ENCODE assay signal across 9 mouse cellular contexts in genomic region chr9:56636766-56637402, GRCm38 (mm10).
DNase-seq lines count a peak whose midpoint lies in the region; ATAC-seq and TF ChIP-seq lines count a peak whose summit lies in the region.
"Had no signal": no experiment of that assay in that cellular context is flagged by ENCODE, and none has a peak within 500 bp of the region (broad histone marks: within the 10 kb centered on the region; RNA-seq: fewer than 3 reads in every experiment).

No protein-coding gene starts in this region.

- no peak for TF ChIP-seq CTCF in ES-Bruce4 (IDR thresholded peaks at IDR 0.05; ENCODE audit: low read depth, low read length)
- TF ChIP-seq CTCF in cortical plate, adult 2 months (IDR thresholded peaks at IDR 0.05; ENCODE audit: extremely low read depth, insufficient read depth, low read length) = no peak

- TF ChIP-seq POLR2A in ES-Bruce4 (IDR thresholded peaks at IDR 0.05; ENCODE audit: insufficient read depth, low read length) = no peak
- TF ChIP-seq POLR2A in cortical plate, adult 2 months (IDR thresholded peaks at IDR 0.05; ENCODE audit: extremely low read depth, insufficient read depth, low read length) = no peak

- no peak for DNase-seq in hindbrain, embryonic 14.5 days (ENCODE audit: low spot score)
- DNase-seq in limb, embryonic 10.5 days (ENCODE audit: low spot score) = no peak
- no peak for DNase-seq in adrenal gland, postnatal 10 days
- no peak for DNase-seq in gastrocnemius, postnatal 36 days

- H3K36me3 ChIP-seq in hindbrain, embryonic 15.5 days = no peaks in the 10 kb centered on the region
- H3K36me3 ChIP-seq in hindbrain, embryonic 14.5 days (replicated peaks; ENCODE audit: control insufficient read depth, insufficient read depth) = no peaks in the 10 kb centered on the region
- H3K36me3 ChIP-seq in ES-Bruce4 (ENCODE audit: control insufficient read depth, insufficient read depth, low read length, poor library complexity, severe bottlenecking) = no peaks in the 10 kb centered on the region
- H3K36me3 ChIP-seq in limb, embryonic 10.5 days = no peaks in the 10 kb centered on the region

- ATAC-seq in hindbrain, embryonic 15.5 days (ENCODE audit: low FRiP score, low read depth) = no peak
- ATAC-seq in hindbrain, embryonic 14.5 days (ENCODE audit: low FRiP score) = no peak
- ATAC-seq in granulocyte monocyte progenitor cell, adult 5-6 weeks (replicated peaks; ENCODE audit: poor library complexity, severe bottlenecking) = no peak

- no peak overlapping the region for H3K9ac ChIP-seq in hindbrain, embryonic 15.5 days
- no peak overlapping the region for H3K9ac ChIP-seq in hindbrain, embryonic 14.5 days
- 0 out of 2 replicates have a peak overlapping the region, but pooled peaks have one; percentile 23 for H3K9ac ChIP-seq in ES-Bruce4 (ENCODE audit: low read depth, poor library complexity, severe bottlenecking)

- H3K4me2 ChIP-seq in hindbrain, embryonic 15.5 days = peak overlapping the region; percentile 42
- no peak overlapping the region; the same call in 1 of the 2 replicates for H3K4me2 ChIP-seq in hindbrain, embryonic 14.5 days (replicated peaks)

- WGBS in hindbrain, embryonic 15.5 days = 45% methylated on average over 11 of the region's 11 CpGs
- 44% methylated on average over 11 of the region's 11 CpGs for WGBS in hindbrain, embryonic 14.5 days
- WGBS in limb, embryonic 10.5 days = 40% methylated on average over 11 of the region's 11 CpGs

- intact Hi-C loops in gastrocnemius, postnatal 36 days (cut with DNase I) = loop anchor here (2.0 to 5.0 kb wide), 3 partner anchors 75 to 160 kb away; partner anchors contain the start of gene Lingo1

- no peaks in the 10 kb centered on the region for H3K9me3 ChIP-seq in hindbrain, embryonic 15.5 days
- H3K9me3 ChIP-seq in hindbrain, embryonic 14.5 days (ENCODE audit: control insufficient read depth, low read length) = no peaks in the 10 kb centered on the region
- H3K9me3 ChIP-seq in ES-Bruce4 (replicated peaks; ENCODE audit: control insufficient read depth, insufficient read depth, low read length, poor library complexity, severe bottlenecking) = no peaks in the 10 kb centered on the region
- no peaks in the 10 kb centered on the region for H3K9me3 ChIP-seq in limb, embryonic 10.5 days (replicated peaks)

- H3K4me1 ChIP-seq in hindbrain, embryonic 15.5 days (replicated peaks) = peaks cover 47% of the 10 kb centered on the region
- H3K4me1 ChIP-seq in hindbrain, embryonic 14.5 days (replicated peaks; ENCODE audit: control insufficient read depth, insufficient read depth, low read length) = peaks cover 12% of the 10 kb centered on the region
- H3K4me1 ChIP-seq in ES-Bruce4 (ENCODE audit: control insufficient read depth, insufficient read depth, low read length) = no peaks in the 10 kb centered on the region
- peaks cover 4% of the 10 kb centered on the region; the same call in 1 of the 2 replicates for H3K4me1 ChIP-seq in cortical plate, adult 2 months (ENCODE audit: control insufficient read depth, insufficient read depth, low read length)
- peaks cover 54% of the 10 kb centered on the region for H3K4me1 ChIP-seq in limb, embryonic 10.5 days

- no peak overlapping the region for H3K27ac ChIP-seq in hindbrain, embryonic 15.5 days (replicated peaks)
- no peak overlapping the region for H3K27ac ChIP-seq in hindbrain, embryonic 14.5 days
- no peak overlapping the region for H3K27ac ChIP-seq in ES-Bruce4 (ENCODE audit: insufficient read depth, low read length)
- H3K27ac ChIP-seq in cortical plate, adult 2 months (ENCODE audit: insufficient read depth, low read length) = peak overlapping the region; percentile 91
- no peak overlapping the region for H3K27ac ChIP-seq in limb, embryonic 10.5 days
- H3K27ac ChIP-seq: macrophage had no signal

- no peak for TF ChIP-seq EP300 in ES-Bruce4 (IDR thresholded peaks at IDR 0.05; ENCODE audit: insufficient read depth, low read depth, low read length)

- peaks cover 19% of the 10 kb centered on the region; the same call in 1 of the 2 replicates for H3K27me3 ChIP-seq in hindbrain, embryonic 15.5 days
- peaks cover 10% of the 10 kb centered on the region; the same call in 1 of the 2 replicates for H3K27me3 ChIP-seq in hindbrain, embryonic 14.5 days (ENCODE audit: control insufficient read depth, insufficient read depth, low read length)
- H3K27me3 ChIP-seq in ES-Bruce4 (ENCODE audit: control insufficient read depth, insufficient read depth, low read length, poor library complexity, severe bottlenecking) = peaks cover 5% of the 10 kb centered on the region
- peaks cover 100% of the 10 kb centered on the region for H3K27me3 ChIP-seq in limb, embryonic 10.5 days (ENCODE audit: low read depth, poor library complexity, severe bottlenecking)

- 0 out of 2 replicates have a peak overlapping the region, but pooled peaks have one; percentile 8 for H3K4me3 ChIP-seq in hindbrain, embryonic 15.5 days
- no peak overlapping the region for H3K4me3 ChIP-seq in hindbrain, embryonic 14.5 days (replicated peaks; ENCODE audit: low read length)
- H3K4me3 ChIP-seq in ES-Bruce4 (ENCODE audit: low read depth, low read length) = peak overlapping the region; percentile 20
- H3K4me3 ChIP-seq in cortical plate, adult 2 months (ENCODE audit: insufficient read depth, low read length) = peak overlapping the region; percentile 90
- peak overlapping the region; percentile 34; the same call in 1 of the 2 replicates for H3K4me3 ChIP-seq in limb, embryonic 10.5 days
